Mouse (Mus musculus): ENCODE measurements around the gene Cx3cr1.

- TF ChIP-seq CTCF (IDR thresholded peaks at IDR 0.05; ENCODE audit: low read depth, low read length) (no peak), POLR2A (IDR thresholded peaks at IDR 0.05; ENCODE audit: borderline replicate concordance, low read depth, low read length) (no peak)
Observed at GRCm38 (mm10) chr9:120111156-120111945, 41.7 kb upstream of the Cx3cr1 start.

All from bone marrow macrophage, adult 2 months (primary cell).